Mouse (Mus musculus) olfactory bulb, adult 2 months (tissue): Measurements from ENCODE around the gene Coq9.

Experiments used
- CTCF ChIP-seq: fragments of 200-500 bp; IDR thresholded peaks from 2 replicates; pipeline ENCODE4 v1.5.1; 2012; ENCODE audit warnings: low read depth, mild to moderate bottlenecking, low read length, moderate library complexity; ENCODE audit not compliant: insufficient read depth
- POLR2A ChIP-seq: fragments of 200-500 bp; IDR thresholded peaks from 2 replicates; pipeline ENCODE4 v1.6.1; 2012; ENCODE audit warnings: mild to moderate bottlenecking, low read depth, low read length, moderate library complexity; ENCODE audit not compliant: insufficient read depth

- no peak for TF ChIP-seq CTCF
- TF ChIP-seq POLR2A, result no peak
Measured at GRCm38 (mm10) chr8:94870003-94870402, 31.9 kb downstream of the Coq9 start.
